Mouse (Mus musculus): ENCODE data around the gene Tspear.

GRCm38 (mm10) chr10:77867546-77867945, 181.2 kb downstream of the Tspear start:
- TF ChIP-seq POLR2A (IDR thresholded peaks at IDR 0.05; ENCODE audit: borderline replicate concordance, extremely low read depth, insufficient read depth, insufficient read length, poor library complexity, severe bottlenecking) (no peak), CTCF (IDR thresholded peaks at IDR 0.05; ENCODE audit: borderline replicate concordance, extremely low read depth, insufficient read depth, insufficient read length) (no peak)

Data from brain, embryonic 14.5 days (tissue).